Mouse (Mus musculus) stomach, embryonic 15.5 days (tissue): ENCODE data around the gene Fbxo31. TPM values are rescaled to one million over a fixed set of nuclear protein-coding genes. Genes with fewer than 3 reads are reported as not detected.

Experiments used
- ATAC-seq: fragments of 200-750 bp; cut with Nextera tagmentation; 2 replicates; pipeline ENCODE4 v1.8.0; 2017; ENCODE audit warnings: low read depth, moderate number of reproducible peaks, moderate TSS enrichment; ENCODE audit not compliant: insufficient read depth, low FRiP score
- H3K27ac ChIP-seq: fragments of 300-500 bp; sonication (generic); 2 replicates; pipeline ENCODE4 v1.5.1; 2015; ENCODE audit warnings: mild to moderate bottlenecking, inconsistent platforms
- H3K27me3 ChIP-seq: fragments of 300-500 bp; sonication (generic); replicated peaks from 2 replicates; pipeline ENCODE4 v1.6.1; 2015; ENCODE audit warnings: inconsistent platforms
- H3K36me3 ChIP-seq: fragments of 300-500 bp; sonication (generic); 2 replicates; pipeline ENCODE4 v1.6.1; 2015; ENCODE audit warnings: inconsistent platforms
- H3K4me1 ChIP-seq: fragments of 300-500 bp; sonication (generic); 2 replicates; pipeline ENCODE4 v1.6.1; 2015; ENCODE audit warnings: inconsistent platforms
- H3K4me2 ChIP-seq: fragments of 300-500 bp; sonication (generic); 2 replicates; pipeline ENCODE4 v1.6.1; 2015; ENCODE audit warnings: mild to moderate bottlenecking, inconsistent platforms
- H3K4me3 ChIP-seq: fragments of 300-500 bp; sonication (generic); replicated peaks from 2 replicates; pipeline ENCODE4 v1.5.1; 2015; ENCODE audit warnings: inconsistent platforms
- H3K9ac ChIP-seq: fragments of 300-500 bp; sonication (generic); 2 replicates; pipeline ENCODE4 v1.6.1; 2015; ENCODE audit warnings: inconsistent platforms
- H3K9me3 ChIP-seq: fragments of 300-500 bp; sonication (generic); 2 replicates; pipeline ENCODE4 v1.6.1; 2016; ENCODE audit warnings: inconsistent platforms
- WGBS: fragments of 180-500 bp; shearing (Covaris S2); methylation state at CpG from one replicate; pipeline ENCODE4 v1.1.7; 2015; 5-methylcytosine and 5-hydroxymethylcytosine counted together
- polyA plus RNA-seq: library from polyadenylated mRNA; unstranded; fragments of >200 nt; fragmentation: Nextera tagmentation; extraction: Ambion mirVana; gene quantifications from 2 replicates; pipeline ENCODE4 v1.2.1, GENCODE M21; 2015

The Fbxo31 gene
- polyA plus RNA-seq, 1 experiment from 2014 or later = 16.3 TPM

- no peak overlapping the region for H3K27ac ChIP-seq
- 82% methylated on average over 16 of the region's 16 CpGs for WGBS
Measured at GRCm38 (mm10) chr8:121561636-121562345, 16.8 kb downstream of the Fbxo31 start.

GRCm38 (mm10) chr8:121560432-121561100 is 18.0 kb downstream of the Fbxo31 start:
- no peak for ATAC-seq
- H3K36me3 ChIP-seq = peaks cover 19% of the 10 kb centered on the region; the same call in 1 of the 2 replicates
- H3K4me2 ChIP-seq = no peak overlapping the region
- no peaks in the 10 kb centered on the region for H3K4me1 ChIP-seq
- no peak overlapping the region for H3K27ac ChIP-seq
- no peak overlapping the region for H3K9ac ChIP-seq
- H3K27me3 ChIP-seq = no peaks in the 10 kb centered on the region
- no peaks in the 10 kb centered on the region for H3K9me3 ChIP-seq
- no peak overlapping the region for H3K4me3 ChIP-seq
- WGBS = 92% methylated on average over 7 of the region's 7 CpGs

More at GRCm38 (mm10) chr8:121561636-121562345, 16.8 kb downstream of the Fbxo31 start:
- Histone ChIP-seq H3K4me3 (no peak overlapping the region), H3K27me3 (no peaks in the 10 kb centered on the region), H3K9ac (no peak overlapping the region), H3K36me3 (0 out of 2 replicates have a peak, but pooled peaks cover 22% of the 10 kb centered on the region), H3K4me1 (no peaks in the 10 kb centered on the region), H3K9me3 (no peaks in the 10 kb centered on the region), H3K4me2 (no peak overlapping the region)
- no peak for ATAC-seq

- Histone ChIP-seq H3K4me1 (no peaks in the 10 kb centered on the region), H3K9ac (no peak overlapping the region), H3K27me3 (no peaks in the 10 kb centered on the region), H3K36me3 (peaks cover 26% of the 10 kb centered on the region), H3K27ac (no peak overlapping the region), H3K9me3 (no peaks in the 10 kb centered on the region), H3K4me3 (no peak overlapping the region), H3K4me2 (no peak overlapping the region)
- 89% methylated on average over 12 of the region's 12 CpGs for WGBS
- no peak for ATAC-seq
Measured at GRCm38 (mm10) chr8:121559801-121560200, 18.8 kb downstream of the Fbxo31 start.

- Histone ChIP-seq H3K9ac (no peak overlapping the region), H3K27me3 (no peaks in the 10 kb centered on the region), H3K9me3 (no peaks in the 10 kb centered on the region), H3K4me1 (no peaks in the 10 kb centered on the region), H3K4me3 (no peak overlapping the region), H3K4me2 (no peak overlapping the region), H3K36me3 (peaks cover 38% of the 10 kb centered on the region), H3K27ac (no peak overlapping the region)
- WGBS = 87% methylated on average over 16 of the region's 16 CpGs
- no peak for ATAC-seq
Measured at GRCm38 (mm10) chr8:121558538-121558937, 20.1 kb downstream of the Fbxo31 start.

- Histone ChIP-seq H3K4me3 (no peak overlapping the region), H3K9me3 (no peaks in the 10 kb centered on the region), H3K9ac (no peak overlapping the region), H3K27ac (no peak overlapping the region), H3K36me3 (peaks cover 45% of the 10 kb centered on the region), H3K4me2 (no peak overlapping the region), H3K27me3 (no peaks in the 10 kb centered on the region), H3K4me1 (no peaks in the 10 kb centered on the region)
- 87% methylated on average over 11 of the region's 11 CpGs for WGBS
- no peak for ATAC-seq
Measured at GRCm38 (mm10) chr8:121557746-121558145, 20.9 kb downstream of the Fbxo31 start.

GRCm38 (mm10) chr8:121553831-121554475 is 24.7 kb downstream of the Fbxo31 start:
- no peaks in the 10 kb centered on the region for H3K9me3 ChIP-seq
- H3K9ac ChIP-seq = no peak overlapping the region
- no peak overlapping the region for H3K27ac ChIP-seq
- H3K4me3 ChIP-seq = no peak overlapping the region
- 94% methylated on average over 32 of the region's 32 CpGs for WGBS
- H3K4me2 ChIP-seq = no peak overlapping the region
- no peaks in the 10 kb centered on the region for H3K4me1 ChIP-seq
- no peak for ATAC-seq
- no peaks in the 10 kb centered on the region for H3K27me3 ChIP-seq
- peaks cover 39% of the 10 kb centered on the region for H3K36me3 ChIP-seq

GRCm38 (mm10) chr8:121552506-121552905 is 26.1 kb downstream of the Fbxo31 start:
- Histone ChIP-seq H3K9me3 (no peaks in the 10 kb centered on the region), H3K27me3 (no peaks in the 10 kb centered on the region), H3K36me3 (peaks cover 29% of the 10 kb centered on the region), H3K9ac (no peak overlapping the region), H3K4me3 (no peak overlapping the region), H3K27ac (no peak overlapping the region), H3K4me1 (no peaks in the 10 kb centered on the region), H3K4me2 (no peak overlapping the region)
- 79% methylated on average over 9 of the region's 9 CpGs for WGBS
- ATAC-seq = no peak

GRCm38 (mm10) chr8:121551065-121551985 is 27.3 kb downstream of the Fbxo31 start:
- no peak for ATAC-seq
- Histone ChIP-seq H3K36me3 (peaks cover 29% of the 10 kb centered on the region), H3K4me2 (no peak overlapping the region), H3K4me3 (no peak overlapping the region), H3K27me3 (no peaks in the 10 kb centered on the region), H3K4me1 (no peaks in the 10 kb centered on the region), H3K27ac (no peak overlapping the region), H3K9me3 (no peaks in the 10 kb centered on the region), H3K9ac (no peak overlapping the region)
- 66% methylated on average over 24 of the region's 24 CpGs for WGBS

GRCm38 (mm10) chr8:121550056-121550455 is 28.6 kb downstream of the Fbxo31 start:
- no peaks in the 10 kb centered on the region for H3K9me3 ChIP-seq
- ATAC-seq = no peak
- H3K4me2 ChIP-seq = no peak overlapping the region
- H3K4me1 ChIP-seq = no peaks in the 10 kb centered on the region
- H3K9ac ChIP-seq = no peak overlapping the region
- peaks cover 24% of the 10 kb centered on the region for H3K36me3 ChIP-seq
- no peak overlapping the region for H3K27ac ChIP-seq
- no peaks in the 10 kb centered on the region for H3K27me3 ChIP-seq
- WGBS = 79% methylated on average over 6 of the region's 6 CpGs
- H3K4me3 ChIP-seq = no peak overlapping the region

- 0 out of 2 replicates have a peak, but pooled peaks cover 3% of the 10 kb centered on the region for H3K36me3 ChIP-seq
- no peak for ATAC-seq
- H3K27me3 ChIP-seq = no peaks in the 10 kb centered on the region
- no peak overlapping the region for H3K4me3 ChIP-seq
- no peak overlapping the region for H3K9ac ChIP-seq
- no peaks in the 10 kb centered on the region for H3K9me3 ChIP-seq
- no peak overlapping the region for H3K4me2 ChIP-seq
- 7% methylated on average over 7 of the region's 7 CpGs for WGBS
- H3K4me1 ChIP-seq = no peaks in the 10 kb centered on the region
- H3K27ac ChIP-seq = no peak overlapping the region
Measured at GRCm38 (mm10) chr8:121547132-121547531, 31.5 kb downstream of the Fbxo31 start.

GRCm38 (mm10) chr8:121544936-121545335 is 33.7 kb downstream of the Fbxo31 start:
- no peak for ATAC-seq
- no peak overlapping the region for H3K9ac ChIP-seq
- no peak overlapping the region for H3K4me3 ChIP-seq
- no peaks in the 10 kb centered on the region for H3K4me1 ChIP-seq
- H3K36me3 ChIP-seq = no peaks in the 10 kb centered on the region
- H3K9me3 ChIP-seq = no peaks in the 10 kb centered on the region
- no peaks in the 10 kb centered on the region for H3K27me3 ChIP-seq
- WGBS = 69% methylated on average over 11 of the region's 11 CpGs
- no peak overlapping the region for H3K27ac ChIP-seq
- no peak overlapping the region for H3K4me2 ChIP-seq
